Mouse (Mus musculus): ENCODE results near the gene Sdk2. TPM values are rescaled to one million over a fixed set of nuclear protein-coding genes. Genes with fewer than 3 reads are reported as not detected.

Gene Sdk2
- polyA plus RNA-seq, 1 experiment from 2014 or later, result 3.5 TPM

- Histone ChIP-seq H3K27ac (ENCODE audit: low read depth) (no peak overlapping the region), H3K4me3 (ENCODE audit: low read depth, low read length) (no peak overlapping the region), H3K4me2 (no peak overlapping the region), H3K9me3 (ENCODE audit: low read depth, low read length) (no peaks in the 10 kb centered on the region), H3K36me3 (ENCODE audit: insufficient read depth) (peaks cover 5% of the 10 kb centered on the region; the same call in 1 of the 2 replicates), H3K4me1 (ENCODE audit: insufficient read depth) (no peaks in the 10 kb centered on the region), H3K9ac (no peak overlapping the region), H3K27me3 (ENCODE audit: insufficient read depth, low read length) (no peaks in the 10 kb centered on the region)
- ATAC-seq (ENCODE audit: insufficient read depth) (0 out of 2 replicates have a peak, but pooled peaks have one; percentile 12), DNase-seq (peak; percentile 18)
- WGBS, result 44% methylated on average over 6 of the region's 6 CpGs
- no peak for TF ChIP-seq CTCF (IDR thresholded peaks at IDR 0.05; ENCODE audit: low read depth)
Observed at GRCm38 (mm10) chr11:113831608-113832007, 235.2 kb downstream of the Sdk2 start.

- WGBS, result 55% methylated on average over 24 of the region's 24 CpGs
- TF ChIP-seq CTCF (IDR thresholded peaks at IDR 0.05; ENCODE audit: low read depth), result no peak
- no peak overlapping the region for H3K4me2 ChIP-seq
Observed at GRCm38 (mm10) chr11:113828081-113828554, 238.7 kb downstream of the Sdk2 start.

GRCm38 (mm10) chr11:113820005-113820404 lies 246.8 kb downstream of the Sdk2 start:
- ATAC-seq (ENCODE audit: insufficient read depth), result no peak
- H3K36me3 ChIP-seq (ENCODE audit: insufficient read depth), result no peaks in the 10 kb centered on the region
- H3K4me3 ChIP-seq (ENCODE audit: low read depth, low read length), result no peak overlapping the region
- no peaks in the 10 kb centered on the region for H3K27me3 ChIP-seq (ENCODE audit: insufficient read depth, low read length)
- DNase-seq, result no peak
- no peak overlapping the region for H3K27ac ChIP-seq (ENCODE audit: low read depth)
- H3K4me1 ChIP-seq (ENCODE audit: insufficient read depth), result 0 out of 2 replicates have a peak, but pooled peaks cover 3% of the 10 kb centered on the region
- 60% methylated on average over 10 of the region's 10 CpGs for WGBS
- no peaks in the 10 kb centered on the region for H3K9me3 ChIP-seq (ENCODE audit: low read depth, low read length)
- H3K9ac ChIP-seq, result no peak overlapping the region
- TF ChIP-seq CTCF (IDR thresholded peaks at IDR 0.05; ENCODE audit: low read depth), result no peak
- no peak overlapping the region for H3K4me2 ChIP-seq

More at GRCm38 (mm10) chr11:113828081-113828554, 238.7 kb downstream of the Sdk2 start:
- H3K4me1 ChIP-seq (ENCODE audit: insufficient read depth), result no peaks in the 10 kb centered on the region
- ATAC-seq (ENCODE audit: insufficient read depth) (no peak), DNase-seq (no peak)
- H3K27me3 ChIP-seq (ENCODE audit: insufficient read depth, low read length), result no peaks in the 10 kb centered on the region
- no peak overlapping the region for H3K4me3 ChIP-seq (ENCODE audit: low read depth, low read length)
- H3K36me3 ChIP-seq (ENCODE audit: insufficient read depth), result peaks cover 5% of the 10 kb centered on the region; the same call in 1 of the 2 replicates
- H3K9ac ChIP-seq, result no peak overlapping the region
- no peaks in the 10 kb centered on the region for H3K9me3 ChIP-seq (ENCODE audit: low read depth, low read length)
- H3K27ac ChIP-seq (ENCODE audit: low read depth), result no peak overlapping the region

GRCm38 (mm10) chr11:113819001-113819400 lies 247.8 kb downstream of the Sdk2 start:
- H3K36me3 ChIP-seq (ENCODE audit: insufficient read depth), result no peaks in the 10 kb centered on the region
- H3K27ac ChIP-seq (ENCODE audit: low read depth), result no peak overlapping the region
- H3K4me1 ChIP-seq (ENCODE audit: insufficient read depth), result 0 out of 2 replicates have a peak, but pooled peaks cover 3% of the 10 kb centered on the region
- no peaks in the 10 kb centered on the region for H3K9me3 ChIP-seq (ENCODE audit: low read depth, low read length)
- H3K4me3 ChIP-seq (ENCODE audit: low read depth, low read length), result no peak overlapping the region
- no peaks in the 10 kb centered on the region for H3K27me3 ChIP-seq (ENCODE audit: insufficient read depth, low read length)
- DNase-seq (no peak), ATAC-seq (ENCODE audit: insufficient read depth) (no peak)
- no peak for TF ChIP-seq CTCF (IDR thresholded peaks at IDR 0.05; ENCODE audit: low read depth)
- no peak overlapping the region for H3K9ac ChIP-seq
- 36% methylated on average over 1 of the region's 1 CpGs for WGBS
- no peak overlapping the region for H3K4me2 ChIP-seq

DNA sequence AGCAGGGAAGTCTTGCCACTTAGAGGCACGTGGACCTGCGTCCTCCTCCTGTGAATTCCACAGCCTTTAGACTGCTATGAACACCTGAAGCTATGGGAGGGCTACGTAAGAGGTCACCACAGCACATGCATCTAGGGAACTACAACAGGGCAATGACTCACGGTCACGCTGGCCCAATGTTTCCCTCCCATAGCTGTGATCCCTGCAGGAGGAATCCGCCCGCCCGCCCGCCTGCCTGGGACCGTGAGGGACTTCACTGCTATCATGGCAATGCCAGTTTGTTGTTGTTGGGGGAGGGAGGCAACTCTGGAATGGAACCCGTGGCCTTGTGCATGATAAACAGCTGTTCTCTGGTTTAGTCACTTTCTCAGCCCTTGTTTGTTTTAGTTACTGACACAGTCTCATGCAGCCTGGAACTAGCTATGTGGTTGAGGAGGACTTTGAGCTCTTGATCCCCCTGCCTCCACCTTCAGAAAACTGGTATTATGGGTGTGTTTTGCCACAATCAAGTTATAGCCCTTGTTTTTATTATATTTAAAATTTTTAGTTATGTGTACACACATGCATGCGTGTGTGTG lies 249.8 kb downstream of the Sdk2 start:
- DNase-seq (no peak), ATAC-seq (ENCODE audit: insufficient read depth) (no peak)
- H3K4me1 ChIP-seq (ENCODE audit: insufficient read depth), result 0 out of 2 replicates have a peak, but pooled peaks cover 3% of the 10 kb centered on the region
- 57% methylated on average over 12 of the region's 12 CpGs for WGBS
- no peaks in the 10 kb centered on the region for H3K9me3 ChIP-seq (ENCODE audit: low read depth, low read length)
- H3K36me3 ChIP-seq (ENCODE audit: insufficient read depth), result no peaks in the 10 kb centered on the region
- H3K4me2 ChIP-seq, result no peak overlapping the region
- no peak overlapping the region for H3K9ac ChIP-seq
- TF ChIP-seq CTCF (IDR thresholded peaks at IDR 0.05; ENCODE audit: low read depth), result no peak
- no peak overlapping the region for H3K4me3 ChIP-seq (ENCODE audit: low read depth, low read length)
- no peaks in the 10 kb centered on the region for H3K27me3 ChIP-seq (ENCODE audit: insufficient read depth, low read length)
- no peak overlapping the region for H3K27ac ChIP-seq (ENCODE audit: low read depth)

DNA sequence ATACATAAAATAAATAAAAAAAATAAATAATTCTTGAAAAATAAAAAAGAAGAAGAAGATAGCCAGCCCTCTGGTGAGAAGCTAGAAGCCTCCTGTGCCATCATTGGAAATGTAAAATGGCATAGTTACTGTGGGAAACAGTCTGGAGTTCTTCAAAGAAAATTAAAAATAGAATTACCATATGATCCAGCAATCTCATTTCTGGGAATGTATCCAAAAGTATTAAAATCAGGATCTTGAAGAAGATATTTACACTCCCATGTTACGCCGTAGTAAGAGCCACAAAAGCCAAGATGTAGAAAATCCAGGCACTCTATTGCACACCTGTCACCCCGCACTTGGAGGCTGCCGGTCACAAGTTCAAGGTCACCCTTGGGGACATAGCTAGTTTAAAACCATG lies 250.4 kb downstream of the Sdk2 start:
- WGBS, result 65% methylated on average over 4 of the region's 4 CpGs

GRCm38 (mm10) chr11:113811546-113812339 lies 255.1 kb downstream of the Sdk2 start:
- no peak overlapping the region; the same call in 1 of the 2 replicates for H3K27ac ChIP-seq (ENCODE audit: low read depth)
- no peak overlapping the region for H3K9ac ChIP-seq
- peaks cover 16% of the 10 kb centered on the region; the same call in 1 of the 2 replicates for H3K4me1 ChIP-seq (ENCODE audit: insufficient read depth)
- no peaks in the 10 kb centered on the region for H3K27me3 ChIP-seq (ENCODE audit: insufficient read depth, low read length)
- no peaks in the 10 kb centered on the region for H3K9me3 ChIP-seq (ENCODE audit: low read depth, low read length)
- ATAC-seq (ENCODE audit: insufficient read depth), result no peak
- DNase-seq, result no peak
- no peak overlapping the region for H3K4me2 ChIP-seq
- no peak overlapping the region for H3K4me3 ChIP-seq (ENCODE audit: low read depth, low read length)
- peak; percentile 40; the same call in 1 of the 2 replicates for TF ChIP-seq CTCF (IDR thresholded peaks at IDR 0.05; ENCODE audit: low read depth)
- no peaks in the 10 kb centered on the region for H3K36me3 ChIP-seq (ENCODE audit: insufficient read depth)
- 55% methylated on average over 20 of the region's 20 CpGs for WGBS

More for the DNA sequence above, 250.4 kb downstream of the Sdk2 start:
- no peak for TF ChIP-seq CTCF (IDR thresholded peaks at IDR 0.05; ENCODE audit: low read depth)
- DNase-seq, result no peak
- Histone ChIP-seq H3K27ac (ENCODE audit: low read depth) (no peak overlapping the region), H3K9me3 (ENCODE audit: low read depth, low read length) (no peaks in the 10 kb centered on the region), H3K36me3 (ENCODE audit: insufficient read depth) (no peaks in the 10 kb centered on the region), H3K27me3 (ENCODE audit: insufficient read depth, low read length) (no peaks in the 10 kb centered on the region), H3K9ac (no peak overlapping the region), H3K4me2 (no peak overlapping the region), H3K4me1 (ENCODE audit: insufficient read depth) (0 out of 2 replicates have a peak, but pooled peaks cover 3% of the 10 kb centered on the region), H3K4me3 (ENCODE audit: low read depth, low read length) (no peak overlapping the region)
- no peak for ATAC-seq (ENCODE audit: insufficient read depth)
